Mouse (Mus musculus): ENCODE data around the gene Spen.
A peak's percentile ranks its signal among the peaks of the same experiment; 100 is the strongest.

Gene Spen

GRCm38 (mm10) chr4:141419398-141420191 is 118.8 kb downstream of the Spen start:
- DNase-seq, result peak; percentile 49
